Mouse (Mus musculus) stomach, postnatal 0 days (tissue): ENCODE data around the gene Tmod1.

Experiments used
- CTCF ChIP-seq: IDR thresholded peaks from 2 replicates; pipeline ENCODE4 v1.5.1; 2016; ENCODE audit warnings: antibody characterized with exemption, low read depth, mild to moderate bottlenecking, moderate library complexity
- EP300 ChIP-seq: optimal IDR thresholded peaks from 2 replicates; pipeline ENCODE3; 2016; ENCODE audit warnings: antibody characterized with exemption

- TF ChIP-seq CTCF, result no peak
- no peak for TF ChIP-seq EP300
Observed at GRCm38 (mm10) chr4:46087427-46087771, 48.7 kb downstream of the Tmod1 start.
